In the genomic region with DNA sequence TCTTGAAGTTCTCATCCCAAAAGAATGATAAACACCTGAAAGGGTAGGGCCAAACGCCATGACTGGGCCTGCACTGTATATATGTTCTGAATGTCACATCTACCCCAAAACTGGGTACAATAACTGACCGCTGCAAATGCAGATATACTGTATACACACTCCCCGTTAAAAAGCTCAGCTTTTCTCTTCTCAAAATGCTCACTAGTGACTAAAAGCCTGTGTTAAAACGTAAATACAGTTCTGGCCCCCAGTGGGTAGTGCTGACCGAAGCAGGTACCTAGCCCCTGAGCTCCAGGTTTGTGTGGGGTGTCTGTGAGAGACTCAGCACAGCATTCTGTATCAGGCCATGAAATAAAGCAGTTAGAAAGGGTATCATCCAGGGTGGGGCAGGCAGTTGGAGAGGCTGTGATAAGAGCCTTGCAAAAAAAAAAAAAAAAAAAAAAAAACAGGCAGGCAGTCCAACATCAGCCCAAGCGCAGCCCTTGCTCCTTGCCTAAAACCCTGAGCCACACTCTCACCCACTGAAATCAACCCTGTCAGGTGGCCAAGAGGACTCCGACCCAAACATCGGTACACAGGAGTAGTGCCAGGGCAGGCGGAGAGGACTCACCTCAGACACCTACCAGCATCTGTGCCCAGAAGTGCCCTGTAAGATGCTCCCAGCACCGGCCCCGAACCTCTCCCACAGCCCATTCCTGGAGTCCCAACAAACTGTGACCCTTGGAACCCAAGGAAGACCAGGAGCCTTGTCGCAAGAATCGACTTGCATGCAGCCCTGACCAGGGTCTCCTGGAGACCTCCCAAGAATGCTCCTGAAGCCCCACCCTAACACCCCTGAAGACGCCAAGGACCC, we compare ENCODE assay signal across 8 mouse cellular contexts. TPM values are rescaled to one million over a fixed set of nuclear protein-coding genes. Genes with fewer than 3 reads are reported as not detected.
DNase-seq lines count a peak whose midpoint lies in the region; ATAC-seq and TF ChIP-seq lines count a peak whose summit lies in the region.

No protein-coding gene starts in this region.

- no peak overlapping the region for H3K27ac ChIP-seq in ES-E14 (ENCODE audit: insufficient read depth, low read depth, low read length, poor library complexity, severe bottlenecking)
- no peak overlapping the region for H3K27ac ChIP-seq in forebrain, embryonic 16.5 days (ENCODE audit: low read length)
- H3K27ac ChIP-seq in midbrain, embryonic 11.5 days (ENCODE audit: low read depth, low read length), result no peak overlapping the region

- peak overlapping the region; percentile 81 for H3K9ac ChIP-seq in ES-E14 (ENCODE audit: insufficient read depth, low read depth, low read length, poor library complexity, severe bottlenecking)
- H3K9ac ChIP-seq in forebrain, embryonic 16.5 days (replicated peaks; ENCODE audit: low read depth, low read length), result peak overlapping the region; percentile 66
- H3K9ac ChIP-seq in midbrain, embryonic 11.5 days (ENCODE audit: low read length), result peak overlapping the region; percentile 80

- in situ Hi-C loops in ES-E14 (cut with MboI; ENCODE audit: low sequenced_read_pairs in 2 of 2, unreplicated experiment in 2 of 2), result no loop called here

- H3K79me2 ChIP-seq in C2C12 (ENCODE audit: control insufficient read depth, insufficient read depth), result peaks cover 36% of the 10 kb centered on the region

- H3K4me2 ChIP-seq in forebrain, embryonic 16.5 days (ENCODE audit: low read length), result peak overlapping the region; percentile 77
- H3K4me2 ChIP-seq in midbrain, embryonic 11.5 days, result peak overlapping the region; percentile 86

- no peaks in the 10 kb centered on the region for H3K9me3 ChIP-seq in ES-E14 (ENCODE audit: control insufficient read depth, insufficient read depth, low read depth, low read length)
- H3K9me3 ChIP-seq in forebrain, embryonic 16.5 days (ENCODE audit: control insufficient read depth, low read length), result no peaks in the 10 kb centered on the region
- no peaks in the 10 kb centered on the region for H3K9me3 ChIP-seq in midbrain, embryonic 11.5 days (ENCODE audit: control insufficient read depth, low read length)

- no peak for ATAC-seq in forebrain, embryonic 16.5 days
- ATAC-seq in midbrain, embryonic 11.5 days (ENCODE audit: low FRiP score), result peak; percentile 2; the same call in 1 of the 2 replicates
- no peak for ATAC-seq in activated CD4-positive, CD25-positive, alpha-beta regulatory T cell, adult 4 months

- H3K79me3 ChIP-seq in C2C12 (ENCODE audit: low read depth), result peaks cover 18% of the 10 kb centered on the region

- no peak for DNase-seq in ES-E14 (ENCODE audit: low read depth, low spot score)
- peak; percentile 53 to 62 for DNase-seq in kidney, adult 8-10 months
- peak; percentile 88 for DNase-seq in midbrain, embryonic 11.5 days (ENCODE audit: low spot score, missing footprints)
- DNase-seq in thymus, adult 18-20 months, result no peak
- no peak for DNase-seq in left cerebral cortex, adult 18-20 months (ENCODE audit: low spot score in 2 of 2)

- H3K4me3 ChIP-seq in C2C12 (ENCODE audit: insufficient read depth, poor library complexity, severe bottlenecking) (peak overlapping the region; percentile 72), ES-E14 (ENCODE audit: insufficient read depth in 1 of 2, low read depth in 1 of 2, low read length in 2 of 2, poor library complexity in 1 of 2, severe bottlenecking in 1 of 2) (peak overlapping the region; percentile 73 to 79)
- H3K4me3 ChIP-seq in forebrain, embryonic 16.5 days (replicated peaks; ENCODE audit: low read length), result peak overlapping the region; percentile 53
- peak overlapping the region; percentile 65 for H3K4me3 ChIP-seq in midbrain, embryonic 11.5 days (ENCODE audit: low read depth, low read length)

- no peaks in the 10 kb centered on the region for H3K36me3 ChIP-seq in C2C12 (ENCODE audit: control insufficient read depth, insufficient read depth)
- peaks cover 3% of the 10 kb centered on the region; the same call in 1 of the 2 replicates for H3K36me3 ChIP-seq in ES-E14 (ENCODE audit: control insufficient read depth, insufficient read depth, low read length, poor library complexity, severe bottlenecking)
- no peaks in the 10 kb centered on the region for H3K36me3 ChIP-seq in forebrain, embryonic 16.5 days (ENCODE audit: control insufficient read depth, insufficient read depth)
- H3K36me3 ChIP-seq in midbrain, embryonic 11.5 days (ENCODE audit: control insufficient read depth, insufficient read depth, low read length), result no peaks in the 10 kb centered on the region

- H3K4me1 ChIP-seq in ES-E14 (ENCODE audit: control insufficient read depth in 2 of 2, insufficient read depth in 2 of 2, low read length in 2 of 2, poor library complexity in 1 of 2), result peaks cover 3 to 11% of the 10 kb centered on the region in 2 experiments; a peak in 2 of 4 replicates
- H3K4me1 ChIP-seq in forebrain, embryonic 16.5 days (replicated peaks; ENCODE audit: control insufficient read depth, insufficient read depth, low read length), result peaks cover 12% of the 10 kb centered on the region
- peaks cover 4% of the 10 kb centered on the region for H3K4me1 ChIP-seq in midbrain, embryonic 11.5 days (ENCODE audit: control insufficient read depth, insufficient read depth, low read length)

- WGBS in forebrain, embryonic 16.5 days, result 54% methylated on average over 14 of the region's 14 CpGs
- 49% methylated on average over 13 of the region's 14 CpGs for WGBS in midbrain, embryonic 11.5 days

- no peak for TF ChIP-seq CTCF in C2C12 (IDR thresholded peaks at IDR 0.05; ENCODE audit: control insufficient read depth, insufficient read depth, insufficient read length)

- no peaks in the 10 kb centered on the region for H3K27me3 ChIP-seq in C2C12 (ENCODE audit: control insufficient read depth, insufficient read depth, insufficient read length)
- no peaks in the 10 kb centered on the region for H3K27me3 ChIP-seq in forebrain, embryonic 16.5 days (replicated peaks; ENCODE audit: control insufficient read depth, insufficient read depth, low read length)
- no peaks in the 10 kb centered on the region for H3K27me3 ChIP-seq in midbrain, embryonic 11.5 days (ENCODE audit: control insufficient read depth, insufficient read depth, low read length)

- H3ac ChIP-seq in C2C12 (ENCODE audit: control insufficient read depth, insufficient read length, low read depth), result peak overlapping the region; percentile 83

TF ChIP-seq in C2C12, 6 proteins besides CTCF, POLR2A, EP300 and RAD21:
- TF ChIP-seq MAX (IDR thresholded peaks at IDR 0.05) (no peak), CEBPB (IDR thresholded peaks at IDR 0.05; ENCODE audit: low read depth) (no peak), MYOD1 (IDR thresholded peaks at IDR 0.05; ENCODE audit: control insufficient read depth, insufficient read length, low read depth) (no peak), MYOG (IDR thresholded peaks at IDR 0.05; ENCODE audit: control insufficient read depth, extremely low read depth, insufficient read length) (no peak), USF1 (IDR thresholded peaks at IDR 0.05; ENCODE audit: low read depth) (no peak)

TF ChIP-seq in ES-E14, 5 proteins besides CTCF, POLR2A, EP300 and RAD21:
- TF ChIP-seq CHD2 (IDR thresholded peaks at IDR 0.05; ENCODE audit: low read depth, low read length) (no peak), MAFK (IDR thresholded peaks at IDR 0.05; ENCODE audit: insufficient read depth, low read depth, low read length) (no peak), ZNF384 (IDR thresholded peaks at IDR 0.05; ENCODE audit: low read depth, low read length) (peak; percentile 56; the same call in 1 of the 2 replicates), HCFC1 (IDR thresholded peaks at IDR 0.05; ENCODE audit: borderline replicate concordance, insufficient read depth, low read length) (no peak), ZC3H11A (IDR thresholded peaks at IDR 0.05; ENCODE audit: borderline replicate concordance, low read depth, low read length) (no peak)

RNA-seq across cellular contexts. Expression of a gene that starts 1.0 kb away (rescaled TPM):
- 24.1 TPM for polyA plus RNA-seq in C2C12 (2012; fragmentation: generic; extraction: Trizol)
- total RNA-seq in ES-E14 (2012; rRNA removed), result 6.8 and 9.4 TPM in 2 replicates
- polyA plus RNA-seq in forebrain, embryonic 16.5 days (2015; fragmentation: Nextera tagmentation; extraction: Ambion mirVana), result 15.3 and 18.0 TPM in 2 replicates
- polyA plus RNA-seq in midbrain, embryonic 11.5 days (2014; fragmentation: Nextera tagmentation; extraction: Ambion mirVana), result 26.0 and 27.6 TPM in 2 replicates
- 1 to 10 TPM in 1 of 2 experiments, under 1 TPM in 1; 0.88 to 3.0 TPM for polyA plus RNA-seq in activated CD4-positive, CD25-positive, alpha-beta regulatory T cell, adult 4 months (2017; shearing (Covaris generic))
- 10 to 100 TPM; 16.8 to 22.6 TPM for total RNA-seq in left cerebral cortex, adult 18-20 months (2021)

RNA-seq across cellular contexts. Expression of a gene that starts 12.5 kb away (rescaled TPM):
- polyA plus RNA-seq in C2C12 (2012; fragmentation: generic; extraction: Trizol), result 738 TPM
- 642 and 877 TPM in 2 replicates for total RNA-seq in ES-E14 (2012; rRNA removed)
- polyA plus RNA-seq in forebrain, embryonic 16.5 days (2015; fragmentation: Nextera tagmentation; extraction: Ambion mirVana), result 436 and 440 TPM in 2 replicates
- polyA plus RNA-seq in midbrain, embryonic 11.5 days (2014; fragmentation: Nextera tagmentation; extraction: Ambion mirVana), result 948 and 951 TPM in 2 replicates
- 100 to 1,000 TPM; 320 to 324 TPM for polyA plus RNA-seq in activated CD4-positive, CD25-positive, alpha-beta regulatory T cell, adult 4 months (2017; shearing (Covaris generic))
- 100 to 1,000 TPM; 164 to 178 TPM for total RNA-seq in left cerebral cortex, adult 18-20 months (2021)

RNA-seq across cellular contexts. Expression of a gene that starts 54.0 kb away (rescaled TPM):
- polyA plus RNA-seq in C2C12 (2012; fragmentation: generic; extraction: Trizol), result not detected
- 1.2 TPM in 2 replicates for total RNA-seq in ES-E14 (2012; rRNA removed)
- 3.0 and 4.1 TPM in 2 replicates for polyA plus RNA-seq in forebrain, embryonic 16.5 days (2015; fragmentation: Nextera tagmentation; extraction: Ambion mirVana)
- 1.5 and 1.6 TPM in 2 replicates for polyA plus RNA-seq in midbrain, embryonic 11.5 days (2014; fragmentation: Nextera tagmentation; extraction: Ambion mirVana)
- polyA plus RNA-seq in activated CD4-positive, CD25-positive, alpha-beta regulatory T cell, adult 4 months (2017; shearing (Covaris generic)), result not detected
- total RNA-seq in left cerebral cortex, adult 18-20 months (2021), result 100 to 1,000 TPM; 124 to 128 TPM

Comparison
In these comparisons a context has a peak if more than half of its experiments do, and no peak if none do; other contexts are left out.
1. DNase-seq: peak in kidney, adult 8-10 months (2 of 2) and midbrain, embryonic 11.5 days (single experiment); none in ES-E14 (single experiment), thymus, adult 18-20 months (0 of 2) and left cerebral cortex, adult 18-20 months (0 of 2).
2. Peak in every context shown above with its lines, with median percentiles within 50 percentile points of each other: H3K4me3 ChIP-seq and H3K9ac ChIP-seq.